Mouse (Mus musculus): ENCODE measurements around the gene Fmc1. TPM values are rescaled to one million over a fixed set of nuclear protein-coding genes. Genes with fewer than 3 reads are reported as not detected.
"Not testable (repeated sequence)": the region's sequence is repeated elsewhere in the genome, so short reads cannot be mapped to it uniquely, and the experiment has no call there.

The Fmc1 gene
- polyA plus RNA-seq, 1 experiment from 2014 or later: 91.4 TPM

DNA sequence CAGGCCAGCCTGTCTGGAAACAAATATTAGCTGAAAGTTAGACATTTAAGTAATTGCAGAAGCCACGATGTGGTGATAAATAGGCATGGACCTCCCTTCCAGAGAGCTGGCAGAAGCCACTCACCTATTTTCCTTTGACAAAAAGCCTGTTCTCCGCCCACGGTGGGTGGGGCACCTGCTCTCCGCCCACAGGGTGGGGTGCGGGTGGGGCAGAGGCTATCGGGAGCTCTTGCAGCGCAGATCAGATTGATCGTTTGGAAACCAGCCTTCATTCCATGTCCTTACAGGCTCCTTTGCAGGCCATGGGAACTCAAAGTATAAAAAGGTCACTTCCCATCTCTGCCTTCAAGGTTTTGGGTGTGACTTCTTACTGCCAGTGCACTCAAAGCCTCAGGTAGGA, 9.5 kb upstream of the Fmc1 start:
- H3K4me2 ChIP-seq (replicated peaks; ENCODE audit: low read depth, low read length): peak overlapping the region; percentile 34
- no peaks in the 10 kb centered on the region for H3K4me1 ChIP-seq (ENCODE audit: insufficient read depth, low read depth, low read length)
- no peaks in the 10 kb centered on the region for H3K36me3 ChIP-seq (ENCODE audit: insufficient read depth, low read length)
- H3K9ac ChIP-seq (replicated peaks; ENCODE audit: low read depth): no peak overlapping the region
- H3K4me3 ChIP-seq (ENCODE audit: low read depth, low read length): no peak overlapping the region
- ATAC-seq (no peak), DNase-seq (ENCODE audit: low spot score) (no peak)
- 22% methylated on average over 8 of the region's 8 CpGs for WGBS
- no peak for TF ChIP-seq EP300 (IDR thresholded peaks at IDR 0.05)
- no peak for TF ChIP-seq CTCF (IDR thresholded peaks at IDR 0.05)
- H3K27me3 ChIP-seq (replicated peaks; ENCODE audit: insufficient read depth, low read length): no peaks in the 10 kb centered on the region
- H3K27ac ChIP-seq (ENCODE audit: low read length): no peak overlapping the region
- no peaks in the 10 kb centered on the region for H3K9me3 ChIP-seq (ENCODE audit: low read length)

DNA sequence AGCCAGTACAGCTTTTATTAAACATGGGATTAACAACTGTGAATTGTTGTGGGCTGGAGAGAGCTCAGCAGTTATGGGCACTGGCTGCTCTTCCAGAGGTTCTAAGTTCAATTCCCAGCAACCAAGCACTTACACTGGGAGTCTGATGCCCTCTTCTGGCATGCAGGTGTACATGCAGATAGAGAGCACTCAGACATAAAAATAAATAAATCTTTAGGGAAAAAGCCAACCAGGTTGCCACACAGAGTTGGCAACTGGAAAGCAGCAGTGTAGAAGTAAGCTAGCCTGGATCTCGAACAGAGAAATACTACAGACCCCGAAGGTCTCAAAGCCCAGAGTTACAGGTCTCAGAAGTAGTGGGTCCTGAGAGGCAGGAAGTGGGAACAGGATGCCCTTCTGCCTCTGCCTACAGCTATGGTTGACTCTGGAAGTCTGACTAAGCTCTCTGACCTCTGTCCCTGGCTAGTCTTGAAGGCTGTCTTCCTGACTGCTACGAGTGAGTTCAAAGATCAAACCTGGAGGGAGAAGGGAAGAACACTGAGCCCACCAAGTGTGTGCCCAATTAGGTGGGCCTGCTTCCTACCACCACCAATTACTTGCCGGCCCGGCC, 2.0 kb upstream of the Fmc1 start:
- Histone ChIP-seq H3K4me3 (ENCODE audit: low read depth, low read length) (no peak overlapping the region), H3K9me3 (ENCODE audit: low read length) (no peaks in the 10 kb centered on the region), H3K9ac (replicated peaks; ENCODE audit: low read depth) (no peak overlapping the region), H3K27ac (ENCODE audit: low read length) (no peak overlapping the region; the same call in 1 of the 2 replicates), H3K36me3 (ENCODE audit: insufficient read depth, low read length) (no peaks in the 10 kb centered on the region), H3K4me1 (ENCODE audit: insufficient read depth, low read depth, low read length) (no peaks in the 10 kb centered on the region), H3K27me3 (replicated peaks; ENCODE audit: insufficient read depth, low read length) (no peaks in the 10 kb centered on the region), H3K4me2 (replicated peaks; ENCODE audit: low read depth, low read length) (no peak overlapping the region)
- peak; percentile 66 for DNase-seq (ENCODE audit: low spot score)
- TF ChIP-seq EP300 (IDR thresholded peaks at IDR 0.05) (no peak), CTCF (IDR thresholded peaks at IDR 0.05) (peak; percentile 77)
- WGBS: 64% methylated on average over 5 of the region's 5 CpGs
- no peak for ATAC-seq

DNA sequence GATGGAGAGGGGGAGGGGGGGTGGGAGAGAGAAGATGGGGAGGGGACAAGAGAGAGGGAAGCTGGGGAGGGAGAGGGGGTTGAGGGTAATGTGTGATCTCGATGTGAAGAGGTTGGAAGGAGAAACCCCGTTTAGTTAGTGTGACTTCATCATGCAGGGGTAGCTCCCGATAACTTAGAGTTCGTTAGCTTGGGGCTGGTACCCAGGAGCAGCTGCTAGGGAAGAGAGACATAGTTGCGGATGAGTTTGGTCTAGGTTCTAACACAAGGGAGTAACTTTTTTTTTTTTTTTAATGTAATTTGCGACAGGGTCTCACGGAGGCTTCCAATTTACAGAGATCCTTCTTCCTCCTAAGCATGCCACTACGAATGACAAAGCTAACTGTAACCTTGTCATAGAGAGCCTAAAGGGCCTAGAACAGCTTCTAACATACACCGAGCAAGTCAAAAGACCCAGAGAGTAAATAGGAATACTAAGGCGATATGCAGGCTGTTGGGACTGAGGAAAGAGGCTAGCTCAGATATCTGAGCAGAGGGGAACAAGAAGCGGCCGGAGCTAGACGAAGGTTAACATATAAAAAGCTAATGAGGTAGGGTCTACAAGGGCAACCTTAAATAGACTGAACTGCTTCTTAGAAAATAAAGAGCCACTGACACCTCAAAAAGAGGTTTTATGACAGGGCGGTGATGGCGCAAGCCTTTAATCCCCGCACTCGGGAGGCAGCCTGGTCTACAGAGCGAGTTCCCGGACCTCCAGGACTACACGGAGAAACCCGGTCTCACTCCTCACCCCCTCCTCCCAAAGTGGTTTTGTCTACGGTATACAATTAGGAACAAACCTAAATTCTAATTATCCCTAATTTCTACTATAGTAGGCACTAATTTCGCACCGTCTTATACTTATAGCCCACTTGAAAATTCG, 542 bp upstream of the Fmc1 start:
- Histone ChIP-seq H3K9ac (replicated peaks; ENCODE audit: low read depth) (peak overlapping the region; percentile 70), H3K9me3 (ENCODE audit: low read length) (no peaks in the 10 kb centered on the region), H3K36me3 (ENCODE audit: insufficient read depth, low read length) (no peaks in the 10 kb centered on the region), H3K4me3 (ENCODE audit: low read depth, low read length) (peak overlapping the region; percentile 87), H3K27me3 (replicated peaks; ENCODE audit: insufficient read depth, low read length) (no peaks in the 10 kb centered on the region), H3K27ac (ENCODE audit: low read length) (peak overlapping the region; percentile 95), H3K4me2 (replicated peaks; ENCODE audit: low read depth, low read length) (peak overlapping the region; percentile 64), H3K4me1 (ENCODE audit: insufficient read depth, low read depth, low read length) (no peaks in the 10 kb centered on the region)
- ATAC-seq (peak; percentile 21), DNase-seq (ENCODE audit: low spot score) (peak; percentile 39)
- WGBS: 8% methylated on average over 25 of the region's 25 CpGs
- TF ChIP-seq EP300 (IDR thresholded peaks at IDR 0.05): no peak
- no peak for TF ChIP-seq CTCF (IDR thresholded peaks at IDR 0.05)

DNA sequence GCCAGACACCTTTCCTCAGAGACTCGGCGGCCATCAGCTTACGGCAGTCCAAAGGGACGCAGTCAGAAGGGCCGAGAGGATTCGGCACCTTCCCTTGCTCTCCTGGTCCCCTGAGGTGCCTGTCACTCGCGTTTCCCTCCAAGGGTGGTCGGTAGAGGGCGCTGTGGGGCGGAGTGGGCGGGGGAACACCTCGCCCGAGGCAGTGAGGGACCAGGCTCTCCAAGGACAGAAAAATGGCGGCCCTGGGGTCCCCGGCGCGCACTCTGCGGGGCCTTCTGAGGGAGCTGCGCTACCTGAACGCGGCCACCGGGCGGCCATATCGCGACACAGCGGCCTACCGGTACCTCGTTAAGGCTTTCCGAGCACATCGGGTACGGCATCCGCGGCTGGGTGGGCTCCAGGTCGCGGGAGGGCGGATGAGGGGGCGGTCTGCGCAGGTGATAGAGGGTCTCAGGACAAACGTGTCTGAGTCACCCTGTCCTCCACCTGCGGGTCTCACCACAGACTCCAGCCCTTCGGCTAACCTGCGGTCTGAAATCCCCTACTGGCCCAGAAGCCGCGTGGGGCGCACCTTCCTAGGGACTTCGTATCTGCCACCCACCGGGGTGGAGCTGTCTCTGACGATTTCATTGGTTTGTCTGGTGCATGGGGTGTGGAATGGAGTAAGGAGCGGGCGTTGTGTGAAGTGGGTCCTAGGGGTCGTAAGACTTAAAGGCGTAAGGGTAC, 1.5 kb downstream of the Fmc1 start:
- WGBS: under 1% methylated on average over 53 of the region's 53 CpGs
- DNase-seq (ENCODE audit: low spot score) (peak; percentile 96), ATAC-seq (peak; percentile 74)
- Histone ChIP-seq H3K27ac (ENCODE audit: low read length) (peak overlapping the region; percentile 91), H3K4me1 (ENCODE audit: insufficient read depth, low read depth, low read length) (no peaks in the 10 kb centered on the region), H3K9me3 (ENCODE audit: low read length) (no peaks in the 10 kb centered on the region), H3K36me3 (ENCODE audit: insufficient read depth, low read length) (no peaks in the 10 kb centered on the region), H3K9ac (replicated peaks; ENCODE audit: low read depth) (peak overlapping the region; percentile 74), H3K4me2 (replicated peaks; ENCODE audit: low read depth, low read length) (peak overlapping the region; percentile 65), H3K4me3 (ENCODE audit: low read depth, low read length) (peak overlapping the region; percentile 87), H3K27me3 (replicated peaks; ENCODE audit: insufficient read depth, low read length) (no peaks in the 10 kb centered on the region)
- TF ChIP-seq EP300 (IDR thresholded peaks at IDR 0.05) (no peak), CTCF (IDR thresholded peaks at IDR 0.05) (peak; percentile 97)

DNA sequence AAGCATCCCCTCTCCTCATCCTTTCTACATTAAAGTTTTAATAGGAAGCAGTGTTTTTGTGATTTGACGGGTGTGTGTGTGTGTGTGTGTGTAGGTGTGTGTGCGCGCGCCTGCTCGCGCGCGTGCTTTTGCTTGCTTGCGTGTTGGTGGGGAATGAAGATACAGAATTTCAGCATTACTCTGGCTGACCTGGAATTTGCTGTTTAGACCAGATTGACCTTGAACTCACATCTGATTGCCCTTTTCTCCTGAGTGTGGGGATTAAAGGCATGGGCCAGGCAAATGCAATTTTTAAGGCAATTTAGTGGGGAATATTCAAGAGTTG, 2.0 kb downstream of the Fmc1 start:
- Histone ChIP-seq H3K9me3 (ENCODE audit: low read length) (no peaks in the 10 kb centered on the region), H3K4me1 (ENCODE audit: insufficient read depth, low read depth, low read length) (no peaks in the 10 kb centered on the region), H3K27ac (ENCODE audit: low read length) (peak overlapping the region; percentile 91), H3K9ac (replicated peaks; ENCODE audit: low read depth) (peak overlapping the region; percentile 74), H3K4me2 (replicated peaks; ENCODE audit: low read depth, low read length) (peak overlapping the region; percentile 65), H3K36me3 (ENCODE audit: insufficient read depth, low read length) (no peaks in the 10 kb centered on the region), H3K27me3 (replicated peaks; ENCODE audit: insufficient read depth, low read length) (no peaks in the 10 kb centered on the region), H3K4me3 (ENCODE audit: low read depth, low read length) (peak overlapping the region; percentile 87)
- ATAC-seq: no peak
- no peak for DNase-seq (ENCODE audit: low spot score)
- no peak for TF ChIP-seq EP300 (IDR thresholded peaks at IDR 0.05)
- 0% methylated on average over 9 of the region's 9 CpGs for WGBS

- 75% methylated on average over 1 of the region's 1 CpGs for WGBS
- Histone ChIP-seq H3K9ac (replicated peaks; ENCODE audit: low read depth) (no peak overlapping the region), H3K36me3 (ENCODE audit: insufficient read depth, low read length) (no peaks in the 10 kb centered on the region), H3K27ac (ENCODE audit: low read length) (no peak overlapping the region), H3K4me3 (ENCODE audit: low read depth, low read length) (no peak overlapping the region), H3K4me2 (replicated peaks; ENCODE audit: low read depth, low read length) (peak overlapping the region; percentile 65; the same call in 1 of the 2 replicates), H3K9me3 (ENCODE audit: low read length) (no peaks in the 10 kb centered on the region), H3K27me3 (replicated peaks; ENCODE audit: insufficient read depth, low read length) (no peaks in the 10 kb centered on the region), H3K4me1 (ENCODE audit: insufficient read depth, low read depth, low read length) (no peaks in the 10 kb centered on the region)
- ATAC-seq: no peak
- DNase-seq (ENCODE audit: low spot score): no peak
- TF ChIP-seq EP300 (IDR thresholded peaks at IDR 0.05): no peak
- TF ChIP-seq CTCF (IDR thresholded peaks at IDR 0.05): no peak
Measured at GRCm38 (mm10) chr6:38535788-38536187, 2.5 kb downstream of the Fmc1 start.

GRCm38 (mm10) chr6:38544141-38544540, 10.8 kb downstream of the Fmc1 start:
- not testable (repeated sequence) for DNase-seq (ENCODE audit: low spot score); H3K4me3 ChIP-seq (ENCODE audit: low read depth, low read length); H3K27me3 ChIP-seq (replicated peaks; ENCODE audit: insufficient read depth, low read length); H3K4me2 ChIP-seq (replicated peaks; ENCODE audit: low read depth, low read length); H3K9me3 ChIP-seq (ENCODE audit: low read length); H3K27ac ChIP-seq (ENCODE audit: low read length); H3K36me3 ChIP-seq (ENCODE audit: insufficient read depth, low read length); H3K9ac ChIP-seq (replicated peaks; ENCODE audit: low read depth); ATAC-seq; H3K4me1 ChIP-seq (ENCODE audit: insufficient read depth, low read depth, low read length)
- 87% methylated on average over 4 of the region's 5 CpGs for WGBS

- not testable (repeated sequence) for H3K36me3 ChIP-seq (ENCODE audit: insufficient read depth, low read length); H3K4me1 ChIP-seq (ENCODE audit: insufficient read depth, low read depth, low read length); H3K4me3 ChIP-seq (ENCODE audit: low read depth, low read length); H3K27ac ChIP-seq (ENCODE audit: low read length); H3K9me3 ChIP-seq (ENCODE audit: low read length); H3K27me3 ChIP-seq (replicated peaks; ENCODE audit: insufficient read depth, low read length); DNase-seq (ENCODE audit: low spot score); ATAC-seq; H3K9ac ChIP-seq (replicated peaks; ENCODE audit: low read depth); H3K4me2 ChIP-seq (replicated peaks; ENCODE audit: low read depth, low read length)
- WGBS: 70% methylated on average over 2 of the region's 2 CpGs
Measured at GRCm38 (mm10) chr6:38547005-38547404, 13.7 kb downstream of the Fmc1 start.

Data from lung, postnatal 0 days (tissue).